Mouse (Mus musculus): ENCODE data around the gene Clp1. TPM values are rescaled to one million over a fixed set of nuclear protein-coding genes. Genes with fewer than 3 reads are reported as not detected.

Clp1 gene
- polyA plus RNA-seq, 1 experiment from 2014 or later, result 57.3 TPM

MicroRNA genes within 50 kb of the gene (microRNA counts, 519-probe panel; counts per million panel counts)
- microRNA mmu-miR-130a, result 6,747 counts per million, percentile 98 among the panel's probes with 10 or more counts

Small RNAs within 50 kb of the gene (microRNA-seq; reads per million reads assigned to microRNA genes)
- gene Mir130a, result 32,399 reads per million, percentile 98 among the genes with 10 or more reads in this experiment

Other genes with a start within 250 kb of the Clp1 start
- gene Ctnnd1, start 76.6 kb downstream of the Clp1 start, polyA plus RNA-seq (2014; fragmentation: Nextera tagmentation; extraction: Ambion mirVana), result 35.2 and 38.7 TPM in 2 replicates
- 0.09 and 0.37 TPM in 2 replicates for gene Btbd18, start 68.3 kb downstream of the Clp1 start, polyA plus RNA-seq (2014; fragmentation: Nextera tagmentation; extraction: Ambion mirVana)
- 485 and 509 TPM in 2 replicates for gene Selenoh, start 56.6 kb downstream of the Clp1 start, polyA plus RNA-seq (2014; fragmentation: Nextera tagmentation; extraction: Ambion mirVana)
- not detected in 2 replicates for gene Gm28635, start 49.3 kb downstream of the Clp1 start, polyA plus RNA-seq (2014; fragmentation: Nextera tagmentation; extraction: Ambion mirVana)
- gene Med19, start 48.9 kb downstream of the Clp1 start, polyA plus RNA-seq (2014; fragmentation: Nextera tagmentation; extraction: Ambion mirVana), result 54.1 and 55.4 TPM in 2 replicates
- gene Tmx2, start 48.2 kb downstream of the Clp1 start, polyA plus RNA-seq (2014; fragmentation: Nextera tagmentation; extraction: Ambion mirVana), result 129 TPM in 2 replicates
- 31.1 and 32.6 TPM in 2 replicates for gene Zdhhc5, start 12.2 kb downstream of the Clp1 start, polyA plus RNA-seq (2014; fragmentation: Nextera tagmentation; extraction: Ambion mirVana)
- 7.4 and 9.9 TPM in 2 replicates for gene Ypel4, start 6.7 kb upstream of the Clp1 start, polyA plus RNA-seq (2014; fragmentation: Nextera tagmentation; extraction: Ambion mirVana)
- gene Gm19426, start 16.3 kb upstream of the Clp1 start, polyA plus RNA-seq (2014; fragmentation: Nextera tagmentation; extraction: Ambion mirVana), result 4.6 and 6.1 TPM in 2 replicates
- gene Serping1, start 48.1 kb upstream of the Clp1 start, polyA plus RNA-seq (2014; fragmentation: Nextera tagmentation; extraction: Ambion mirVana), result 12.4 and 13.3 TPM in 2 replicates
- 21.9 and 23.3 TPM in 2 replicates for gene Ube2l6, start 71.5 kb upstream of the Clp1 start, polyA plus RNA-seq (2014; fragmentation: Nextera tagmentation; extraction: Ambion mirVana)
- 0.10 and 0.32 TPM in 2 replicates for gene Smtnl1, start 95.3 kb upstream of the Clp1 start, polyA plus RNA-seq (2014; fragmentation: Nextera tagmentation; extraction: Ambion mirVana)
- gene Timm10, start 99.6 kb upstream of the Clp1 start, polyA plus RNA-seq (2014; fragmentation: Nextera tagmentation; extraction: Ambion mirVana), result 46.9 and 53.6 TPM in 2 replicates
- 36.0 and 37.8 TPM in 2 replicates for gene Slc43a1, start 111.5 kb upstream of the Clp1 start, polyA plus RNA-seq (2014; fragmentation: Nextera tagmentation; extraction: Ambion mirVana)
- 0.75 and 0.96 TPM in 2 replicates for gene Rtn4rl2, start 159.4 kb upstream of the Clp1 start, polyA plus RNA-seq (2014; fragmentation: Nextera tagmentation; extraction: Ambion mirVana)
- gene Slc43a3, start 209.2 kb upstream of the Clp1 start, polyA plus RNA-seq (2014; fragmentation: Nextera tagmentation; extraction: Ambion mirVana), result 31.6 and 31.7 TPM in 2 replicates